Mouse (Mus musculus) kidney, postnatal 0 days (tissue): ENCODE data around the gene Pam. TPM values are rescaled to one million over a fixed set of nuclear protein-coding genes. Genes with fewer than 3 reads are reported as not detected.
"Not testable (repeated sequence)": the region's sequence is repeated elsewhere in the genome, so short reads cannot be mapped to it uniquely, and the experiment has no call there.

Experiments
- ATAC-seq: fragments of 200-750 bp; cut with Nextera tagmentation; replicated peaks from 2 replicates; pipeline ENCODE4 v1.8.0; 2017; ENCODE audit warnings: low read depth, moderate number of reproducible peaks, moderate TSS enrichment, moderate library complexity; ENCODE audit not compliant: low FRiP score
- DNase-seq: peaks from one replicate; pipeline ENCODE4 v3.0.0-alpha.2; 2016; ENCODE audit warnings: low spot score
- H3K27ac ChIP-seq: fragments of 300-500 bp; sonication (generic); 2 replicates; pipeline ENCODE4 v1.5.1; 2014; ENCODE audit warnings: mild to moderate bottlenecking
- H3K27me3 ChIP-seq: fragments of 300-500 bp; sonication (generic); 2 replicates; pipeline ENCODE4 v1.6.1; 2014; ENCODE audit warnings: low read length, mixed read lengths; ENCODE audit not compliant: insufficient read depth
- H3K36me3 ChIP-seq: fragments of 300-500 bp; sonication (generic); 2 replicates; pipeline ENCODE4 v1.6.1; 2014; ENCODE audit warnings: low read length, mixed read lengths; ENCODE audit not compliant: insufficient read depth
- H3K4me1 ChIP-seq: fragments of 300-500 bp; sonication (generic); replicated peaks from 2 replicates; pipeline ENCODE4 v1.6.1; 2014; ENCODE audit warnings: antibody characterized with exemption, low read length, mixed read lengths; ENCODE audit not compliant: insufficient read depth
- H3K4me2 ChIP-seq: fragments of 300-500 bp; sonication (generic); 2 replicates; pipeline ENCODE4 v1.6.1; 2014; ENCODE audit warnings: mild to moderate bottlenecking, low read length, moderate library complexity, mixed read lengths
- H3K4me3 ChIP-seq: fragments of 300-500 bp; sonication (generic); replicated peaks from 2 replicates; pipeline ENCODE4 v1.5.1; 2014; ENCODE audit warnings: low read depth, low read length
- H3K9ac ChIP-seq: fragments of 300-500 bp; sonication (generic); 2 replicates; pipeline ENCODE4 v1.6.1; 2014; ENCODE audit warnings: low read depth, low read length
- H3K9me3 ChIP-seq: fragments of 300-500 bp; sonication (generic); replicated peaks from 2 replicates; pipeline ENCODE4 v1.6.1; 2016; ENCODE audit warnings: low read length, inconsistent platforms, mixed read lengths
- CTCF ChIP-seq: IDR thresholded peaks from 2 replicates; pipeline ENCODE4 v1.5.1; 2016; ENCODE audit warnings: antibody characterized with exemption, low read depth, mild to moderate bottlenecking, moderate library complexity
- WGBS: fragments of 180-500 bp; shearing (Covaris S2); extraction: QIAGEN DNeasy Blood & Tissue Kit; methylation state at CpG from one replicate; pipeline ENCODE4 v1.1.7; 2014; 5-methylcytosine and 5-hydroxymethylcytosine counted together
- polyA plus RNA-seq: library from polyadenylated mRNA; unstranded; fragments of >200 nt; fragmentation: Nextera tagmentation; extraction: Ambion mirVana; gene quantifications from 2 replicates; pipeline ENCODE4 v1.2.1, GENCODE M21; 2015

Pam gene
- polyA plus RNA-seq, 1 experiment from 2014 or later = 67.6 TPM

- WGBS = 88% methylated on average over 9 of the region's 9 CpGs
- H3K4me1 ChIP-seq = no peaks in the 10 kb centered on the region
- H3K36me3 ChIP-seq = no peaks in the 10 kb centered on the region
- H3K4me3 ChIP-seq = no peak overlapping the region
- no peak overlapping the region for H3K9ac ChIP-seq
- no peak overlapping the region for H3K27ac ChIP-seq
- no peak overlapping the region for H3K4me2 ChIP-seq
- H3K27me3 ChIP-seq = no peaks in the 10 kb centered on the region
- no peak for TF ChIP-seq CTCF
- no peaks in the 10 kb centered on the region for H3K9me3 ChIP-seq
- ATAC-seq (no peak), DNase-seq (no peak)
Measured at GRCm38 (mm10) chr1:98018987-98019386, 76.5 kb downstream of the Pam start.

GRCm38 (mm10) chr1:98016004-98016848 is 79.2 kb downstream of the Pam start:
- Histone ChIP-seq H3K27me3 (no peaks in the 10 kb centered on the region), H3K4me3 (no peak overlapping the region), H3K4me1 (no peaks in the 10 kb centered on the region), H3K4me2 (no peak overlapping the region), H3K9ac (no peak overlapping the region), H3K36me3 (no peaks in the 10 kb centered on the region), H3K9me3 (no peaks in the 10 kb centered on the region), H3K27ac (no peak overlapping the region)
- no peak for TF ChIP-seq CTCF
- DNase-seq (no peak), ATAC-seq (no peak)
- WGBS = 82% methylated on average over 10 of the region's 10 CpGs

GRCm38 (mm10) chr1:98015564-98015963 is 79.9 kb downstream of the Pam start:
- H3K4me1 ChIP-seq = no peaks in the 10 kb centered on the region
- H3K4me3 ChIP-seq = no peak overlapping the region
- H3K9me3 ChIP-seq = no peaks in the 10 kb centered on the region
- ATAC-seq (no peak), DNase-seq (no peak)
- WGBS = 78% methylated on average over 4 of the region's 4 CpGs
- no peaks in the 10 kb centered on the region for H3K36me3 ChIP-seq
- H3K4me2 ChIP-seq = no peak overlapping the region
- no peak overlapping the region for H3K27ac ChIP-seq
- no peaks in the 10 kb centered on the region for H3K27me3 ChIP-seq
- no peak overlapping the region for H3K9ac ChIP-seq
- TF ChIP-seq CTCF = no peak

- H3K9ac ChIP-seq = no peak overlapping the region
- no peak overlapping the region for H3K4me3 ChIP-seq
- no peak for ATAC-seq
- whole genome bisulfite sequencing = 66% methylated on average over 7 of the region's 7 CpGs
- DNase-seq = peak; percentile 75
- no peak overlapping the region for H3K27ac ChIP-seq
- H3K9me3 ChIP-seq = no peaks in the 10 kb centered on the region
- no peaks in the 10 kb centered on the region for H3K4me1 ChIP-seq
- no peak for TF ChIP-seq CTCF
- H3K36me3 ChIP-seq = no peaks in the 10 kb centered on the region
- no peaks in the 10 kb centered on the region for H3K27me3 ChIP-seq
- no peak overlapping the region for H3K4me2 ChIP-seq
Measured at GRCm38 (mm10) chr1:98002561-98003425, 92.7 kb downstream of the Pam start.

- Histone ChIP-seq H3K36me3 (no peaks in the 10 kb centered on the region), H3K4me2 (no peak overlapping the region), H3K4me3 (no peak overlapping the region), H3K27ac (no peak overlapping the region), H3K4me1 (no peaks in the 10 kb centered on the region), H3K9ac (no peak overlapping the region), H3K9me3 (no peaks in the 10 kb centered on the region), H3K27me3 (no peaks in the 10 kb centered on the region)
- ATAC-seq = no peak
- WGBS = 87% methylated on average over 2 of the region's 2 CpGs
- TF ChIP-seq CTCF = no peak
- DNase-seq = no peak
Measured at GRCm38 (mm10) chr1:97999465-97999864, 96.0 kb downstream of the Pam start.

GRCm38 (mm10) chr1:97998961-97999360 is 96.5 kb downstream of the Pam start:
- H3K27ac ChIP-seq, ATAC-seq, H3K4me3 ChIP-seq, H3K4me2 ChIP-seq, DNase-seq, H3K9me3 ChIP-seq, H3K27me3 ChIP-seq, H3K9ac ChIP-seq, H3K36me3 ChIP-seq, H3K4me1 ChIP-seq: not testable (repeated sequence)
- 63% methylated on average over 5 of the region's 5 CpGs for WGBS
